Mouse (Mus musculus): ENCODE results near the gene Cdh13. TPM values are rescaled to one million over a fixed set of nuclear protein-coding genes. Genes with fewer than 3 reads are reported as not detected.

The Cdh13 gene
- polyA plus RNA-seq, 1 experiment from 2014 or later = 15.7 TPM

GRCm38 (mm10) chr8:118502509-118502908 is 219.0 kb downstream of the Cdh13 start:
- Histone ChIP-seq H3K9ac (no peak overlapping the region), H3K9me3 (no peaks in the 10 kb centered on the region), H3K36me3 (no peaks in the 10 kb centered on the region), H3K4me1 (no peaks in the 10 kb centered on the region), H3K27me3 (no peaks in the 10 kb centered on the region), H3K27ac (no peak overlapping the region), H3K4me3 (no peak overlapping the region), H3K4me2 (replicated peaks) (no peak overlapping the region)
- no peak for ATAC-seq (ENCODE audit: low FRiP score, low read depth)
- WGBS = 75% methylated on average over 8 of the region's 8 CpGs

DNA sequence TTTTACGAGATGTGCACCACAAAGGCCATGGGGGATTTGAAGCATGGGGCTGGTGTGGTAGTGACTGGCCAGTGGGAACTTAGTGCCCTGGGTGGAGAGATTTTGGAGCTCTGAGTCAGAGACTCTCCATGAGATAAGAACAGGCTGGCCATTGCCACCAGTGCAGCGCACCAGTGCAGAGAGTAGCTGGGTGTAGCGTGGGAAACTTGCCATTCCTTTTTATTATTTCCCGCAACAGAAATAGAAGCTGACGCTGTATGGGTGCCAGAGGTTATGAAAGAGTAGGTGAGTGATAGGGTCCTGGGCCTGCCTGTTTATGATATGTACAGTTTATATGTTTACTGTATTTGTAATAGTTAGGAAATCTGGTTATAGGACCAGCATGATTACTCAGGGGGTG is 225.9 kb downstream of the Cdh13 start:
- Histone ChIP-seq H3K27ac (no peak overlapping the region), H3K36me3 (no peaks in the 10 kb centered on the region), H3K4me3 (no peak overlapping the region), H3K27me3 (no peaks in the 10 kb centered on the region), H3K4me1 (no peaks in the 10 kb centered on the region), H3K4me2 (replicated peaks) (no peak overlapping the region), H3K9ac (no peak overlapping the region), H3K9me3 (no peaks in the 10 kb centered on the region)
- WGBS = 92% methylated on average over 5 of the region's 5 CpGs
- ATAC-seq (ENCODE audit: low FRiP score, low read depth) = no peak

DNA sequence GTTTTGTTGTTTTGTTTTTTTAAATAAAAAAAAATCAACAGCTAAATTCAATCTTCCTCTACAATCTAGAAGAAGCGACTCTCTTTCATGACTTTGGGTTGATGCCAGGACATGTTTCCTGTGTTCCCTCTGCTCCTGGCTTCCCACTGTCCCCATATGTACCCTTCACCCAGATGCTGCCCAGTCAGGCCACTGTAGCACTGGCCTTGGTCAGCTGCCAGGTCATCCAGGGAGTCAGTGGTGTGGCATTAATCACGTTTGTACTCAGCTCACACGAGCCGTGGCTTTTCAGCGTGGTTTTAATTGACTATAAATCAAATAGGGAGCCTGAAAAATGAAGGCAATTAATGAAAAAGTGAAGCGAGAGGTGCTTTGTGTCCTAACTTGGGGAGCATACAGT is 229.7 kb downstream of the Cdh13 start:
- Histone ChIP-seq H3K36me3 (no peaks in the 10 kb centered on the region), H3K4me3 (no peak overlapping the region), H3K27me3 (no peaks in the 10 kb centered on the region), H3K9me3 (no peaks in the 10 kb centered on the region), H3K27ac (no peak overlapping the region), H3K4me2 (replicated peaks) (no peak overlapping the region), H3K4me1 (peaks cover 11% of the 10 kb centered on the region), H3K9ac (no peak overlapping the region)
- 24% methylated on average over 6 of the region's 6 CpGs for WGBS
- no peak for ATAC-seq (ENCODE audit: low FRiP score, low read depth)

- H3K4me3 ChIP-seq = no peak overlapping the region
- ATAC-seq (ENCODE audit: low FRiP score, low read depth) = no peak
- no peak overlapping the region for H3K27ac ChIP-seq
- no peaks in the 10 kb centered on the region for H3K27me3 ChIP-seq
- 85% methylated on average over 5 of the region's 6 CpGs for WGBS
- peaks cover 17% of the 10 kb centered on the region for H3K4me1 ChIP-seq
- H3K4me2 ChIP-seq (replicated peaks) = no peak overlapping the region
- no peaks in the 10 kb centered on the region for H3K36me3 ChIP-seq
- H3K9ac ChIP-seq = no peak overlapping the region
- H3K9me3 ChIP-seq = no peaks in the 10 kb centered on the region
These were observed 232.1 kb downstream of the Cdh13 start for GRCm38 (mm10) chr8:118515616-118516015.

DNA sequence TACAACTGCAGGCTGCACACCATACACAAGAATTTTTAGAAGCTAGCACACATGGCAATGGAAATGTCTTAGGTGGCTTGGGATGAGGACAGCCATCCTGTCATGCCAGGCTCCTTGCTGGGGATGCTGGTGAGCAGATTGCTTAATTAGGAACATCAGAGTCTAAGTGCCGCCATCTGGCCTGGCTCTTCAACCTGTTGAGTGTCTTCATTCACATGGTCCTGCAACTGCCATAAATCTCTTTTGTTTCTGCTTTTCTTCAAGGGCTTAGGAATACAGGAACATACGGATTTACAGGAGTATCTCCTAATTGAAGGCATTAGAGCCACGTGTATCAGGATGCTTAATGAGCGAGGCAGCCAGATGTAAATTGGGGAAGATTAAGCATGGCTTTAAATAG is 233.5 kb downstream of the Cdh13 start:
- Histone ChIP-seq H3K4me3 (no peak overlapping the region), H3K9me3 (no peaks in the 10 kb centered on the region), H3K9ac (no peak overlapping the region), H3K4me2 (replicated peaks) (no peak overlapping the region), H3K27me3 (no peaks in the 10 kb centered on the region), H3K36me3 (no peaks in the 10 kb centered on the region), H3K27ac (no peak overlapping the region), H3K4me1 (peaks cover 17% of the 10 kb centered on the region)
- ATAC-seq (ENCODE audit: low FRiP score, low read depth) = no peak
- WGBS = 27% methylated on average over 4 of the region's 4 CpGs

- no peak for ATAC-seq (ENCODE audit: low FRiP score, low read depth)
- no peaks in the 10 kb centered on the region for H3K9me3 ChIP-seq
These were observed 234.7 kb downstream of the Cdh13 start for GRCm38 (mm10) chr8:118518030-118518741.

DNA sequence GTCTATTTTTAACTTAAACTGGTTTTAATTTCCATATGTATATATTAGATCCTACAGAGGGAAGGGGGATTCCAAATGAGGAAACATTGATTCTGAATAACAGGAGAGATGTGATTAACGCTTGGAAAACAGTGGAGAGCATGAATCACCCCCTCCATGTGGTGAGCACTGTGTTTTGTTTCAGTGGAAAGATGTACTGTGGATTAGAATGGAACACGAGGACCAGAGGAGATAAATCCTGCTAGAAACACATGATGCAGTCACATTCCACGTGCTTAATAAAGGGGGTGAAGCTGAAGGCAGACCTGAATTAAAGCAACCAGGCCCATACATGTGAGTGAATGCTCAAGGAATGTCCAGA is 235.2 kb downstream of the Cdh13 start:
- Histone ChIP-seq H3K27ac (no peak overlapping the region), H3K9me3 (no peaks in the 10 kb centered on the region)
- 41% methylated on average over 3 of the region's 3 CpGs for WGBS

More at GRCm38 (mm10) chr8:118518030-118518741, 234.7 kb downstream of the Cdh13 start:
- WGBS = 51% methylated on average over 13 of the region's 13 CpGs
- H3K27ac ChIP-seq = no peak overlapping the region
- H3K9ac ChIP-seq = no peak overlapping the region
- no peaks in the 10 kb centered on the region for H3K36me3 ChIP-seq
- H3K4me3 ChIP-seq = no peak overlapping the region
- H3K27me3 ChIP-seq = no peaks in the 10 kb centered on the region
- H3K4me2 ChIP-seq (replicated peaks) = no peak overlapping the region
- peaks cover 17% of the 10 kb centered on the region for H3K4me1 ChIP-seq

GRCm38 (mm10) chr8:118523922-118524321 is 240.4 kb downstream of the Cdh13 start:
- H3K27ac ChIP-seq = no peak overlapping the region
- no peaks in the 10 kb centered on the region for H3K4me1 ChIP-seq
- H3K27me3 ChIP-seq = no peaks in the 10 kb centered on the region
- 63% methylated on average over 1 of the region's 1 CpGs for WGBS
- H3K4me2 ChIP-seq (replicated peaks) = no peak overlapping the region
- no peaks in the 10 kb centered on the region for H3K9me3 ChIP-seq
- no peaks in the 10 kb centered on the region for H3K36me3 ChIP-seq
- ATAC-seq (ENCODE audit: low FRiP score, low read depth) = no peak
- no peak overlapping the region for H3K9ac ChIP-seq
- H3K4me3 ChIP-seq = no peak overlapping the region

More for the DNA sequence above, 235.2 kb downstream of the Cdh13 start:
- no peaks in the 10 kb centered on the region for H3K36me3 ChIP-seq
- ATAC-seq (ENCODE audit: low FRiP score, low read depth) = no peak
- no peak overlapping the region for H3K9ac ChIP-seq
- H3K4me1 ChIP-seq = peaks cover 17% of the 10 kb centered on the region
- H3K4me3 ChIP-seq = no peak overlapping the region
- no peak overlapping the region for H3K4me2 ChIP-seq (replicated peaks)
- no peaks in the 10 kb centered on the region for H3K27me3 ChIP-seq

DNA sequence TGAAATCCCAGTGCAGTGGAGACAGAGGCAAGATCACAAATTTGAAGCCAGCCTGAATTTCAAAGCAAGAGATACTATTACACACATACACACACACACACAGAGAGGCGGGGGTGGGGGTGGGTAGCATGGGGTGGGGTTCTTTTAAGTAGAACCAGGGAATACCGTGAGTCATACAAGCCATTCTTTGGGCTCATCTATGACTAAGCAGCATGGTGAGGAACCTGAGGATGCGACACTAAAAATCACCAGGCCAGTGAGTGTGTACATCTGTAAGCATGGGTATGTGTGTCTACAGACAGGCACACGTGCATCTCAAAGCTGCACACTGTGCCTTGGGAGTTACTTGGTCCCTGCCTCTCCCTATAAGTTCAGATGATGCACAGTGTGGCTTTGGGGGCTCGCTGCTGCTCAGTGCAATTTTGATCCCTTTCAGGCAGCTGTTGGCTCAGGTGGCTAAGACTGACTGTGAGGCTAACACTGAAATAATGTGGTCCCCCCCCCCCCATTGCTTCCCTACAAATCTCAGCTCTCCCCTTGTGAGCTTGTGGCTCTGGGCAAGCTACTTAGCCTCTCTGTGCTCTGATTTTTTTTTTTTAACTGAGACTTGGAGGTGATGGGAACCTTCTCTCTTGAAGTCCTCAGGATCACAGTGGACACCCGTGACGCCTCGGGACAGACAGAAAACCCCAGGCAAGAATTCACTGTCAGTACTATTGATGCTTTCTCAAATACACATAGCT is 255.5 kb downstream of the Cdh13 start:
- Histone ChIP-seq H3K9ac (no peak overlapping the region), H3K4me3 (no peak overlapping the region), H3K4me1 (peaks cover 7% of the 10 kb centered on the region; the same call in 1 of the 2 replicates), H3K36me3 (no peaks in the 10 kb centered on the region), H3K9me3 (no peaks in the 10 kb centered on the region), H3K27me3 (no peaks in the 10 kb centered on the region), H3K4me2 (replicated peaks) (no peak overlapping the region), H3K27ac (no peak overlapping the region)
- no peak for ATAC-seq (ENCODE audit: low FRiP score, low read depth)
- WGBS = 79% methylated on average over 8 of the region's 8 CpGs

GRCm38 (mm10) chr8:118539559-118539819 is 256.0 kb downstream of the Cdh13 start:
- no peak overlapping the region for H3K4me2 ChIP-seq (replicated peaks)
- no peak overlapping the region for H3K4me3 ChIP-seq
- ATAC-seq (ENCODE audit: low FRiP score, low read depth) = no peak

DNA sequence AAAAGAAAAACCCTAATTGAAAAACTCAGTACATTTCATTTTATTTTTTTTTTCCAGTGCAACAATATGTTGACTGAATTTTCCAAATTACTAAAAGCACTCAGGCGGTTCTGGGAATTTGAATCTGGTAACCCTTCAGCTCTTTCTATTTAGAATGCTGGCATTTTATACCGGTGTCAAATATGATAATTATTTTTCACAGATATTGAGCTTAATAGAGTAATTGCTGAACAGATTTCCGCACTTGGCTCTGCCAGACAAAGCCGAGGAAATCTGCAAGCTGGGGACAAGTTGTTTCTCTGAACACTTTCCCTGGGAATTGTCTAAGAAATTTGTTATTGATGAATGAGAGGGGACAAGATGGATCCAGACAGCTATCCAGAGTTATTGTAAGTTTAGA is 256.4 kb downstream of the Cdh13 start:
- 80% methylated on average over 4 of the region's 4 CpGs for WGBS
- no peaks in the 10 kb centered on the region for H3K9me3 ChIP-seq

More at GRCm38 (mm10) chr8:118539559-118539819, 256.0 kb downstream of the Cdh13 start:
- no peaks in the 10 kb centered on the region for H3K9me3 ChIP-seq
- no peaks in the 10 kb centered on the region for H3K36me3 ChIP-seq
- 46% methylated on average over 5 of the region's 5 CpGs for WGBS
- no peak overlapping the region for H3K9ac ChIP-seq
- peaks cover 7% of the 10 kb centered on the region; the same call in 1 of the 2 replicates for H3K4me1 ChIP-seq
- H3K27ac ChIP-seq = no peak overlapping the region
- H3K27me3 ChIP-seq = no peaks in the 10 kb centered on the region

GRCm38 (mm10) chr8:118552397-118552796 is 268.9 kb downstream of the Cdh13 start:
- Histone ChIP-seq H3K9me3 (no peaks in the 10 kb centered on the region), H3K27me3 (no peaks in the 10 kb centered on the region), H3K9ac (no peak overlapping the region), H3K4me3 (no peak overlapping the region), H3K27ac (no peak overlapping the region), H3K4me1 (no peaks in the 10 kb centered on the region), H3K4me2 (replicated peaks) (no peak overlapping the region), H3K36me3 (no peaks in the 10 kb centered on the region)
- 86% methylated on average over 14 of the region's 14 CpGs for WGBS
- no peak for ATAC-seq (ENCODE audit: low FRiP score, low read depth)

More for the DNA sequence above, 256.4 kb downstream of the Cdh13 start:
- Histone ChIP-seq H3K4me3 (no peak overlapping the region), H3K36me3 (no peaks in the 10 kb centered on the region), H3K27ac (no peak overlapping the region), H3K4me2 (replicated peaks) (no peak overlapping the region), H3K9ac (no peak overlapping the region), H3K4me1 (peaks cover 7% of the 10 kb centered on the region; the same call in 1 of the 2 replicates), H3K27me3 (no peaks in the 10 kb centered on the region)
- no peak for ATAC-seq (ENCODE audit: low FRiP score, low read depth)

- H3K4me1 ChIP-seq = no peaks in the 10 kb centered on the region
- no peaks in the 10 kb centered on the region for H3K27me3 ChIP-seq
- no peaks in the 10 kb centered on the region for H3K36me3 ChIP-seq
- H3K9ac ChIP-seq = no peak overlapping the region
- WGBS = 88% methylated on average over 4 of the region's 4 CpGs
- H3K4me3 ChIP-seq = no peak overlapping the region
- no peak overlapping the region for H3K4me2 ChIP-seq (replicated peaks)
- no peak overlapping the region for H3K27ac ChIP-seq
- H3K9me3 ChIP-seq = no peaks in the 10 kb centered on the region
- ATAC-seq (ENCODE audit: low FRiP score, low read depth) = no peak
These were observed 269.3 kb downstream of the Cdh13 start for GRCm38 (mm10) chr8:118552842-118553241.
